Mouse (Mus musculus) cerebral cortex, adult 2 months (tissue): ENCODE measurements around the gene Bcap29.

Experiments
- WGBS: fragments of 180-500 bp; shearing (Covaris S2); methylation state at CpG from one replicate; pipeline ENCODE4 v1.1.7; 2018; 5-methylcytosine and 5-hydroxymethylcytosine counted together

Bcap29 gene

DNA sequence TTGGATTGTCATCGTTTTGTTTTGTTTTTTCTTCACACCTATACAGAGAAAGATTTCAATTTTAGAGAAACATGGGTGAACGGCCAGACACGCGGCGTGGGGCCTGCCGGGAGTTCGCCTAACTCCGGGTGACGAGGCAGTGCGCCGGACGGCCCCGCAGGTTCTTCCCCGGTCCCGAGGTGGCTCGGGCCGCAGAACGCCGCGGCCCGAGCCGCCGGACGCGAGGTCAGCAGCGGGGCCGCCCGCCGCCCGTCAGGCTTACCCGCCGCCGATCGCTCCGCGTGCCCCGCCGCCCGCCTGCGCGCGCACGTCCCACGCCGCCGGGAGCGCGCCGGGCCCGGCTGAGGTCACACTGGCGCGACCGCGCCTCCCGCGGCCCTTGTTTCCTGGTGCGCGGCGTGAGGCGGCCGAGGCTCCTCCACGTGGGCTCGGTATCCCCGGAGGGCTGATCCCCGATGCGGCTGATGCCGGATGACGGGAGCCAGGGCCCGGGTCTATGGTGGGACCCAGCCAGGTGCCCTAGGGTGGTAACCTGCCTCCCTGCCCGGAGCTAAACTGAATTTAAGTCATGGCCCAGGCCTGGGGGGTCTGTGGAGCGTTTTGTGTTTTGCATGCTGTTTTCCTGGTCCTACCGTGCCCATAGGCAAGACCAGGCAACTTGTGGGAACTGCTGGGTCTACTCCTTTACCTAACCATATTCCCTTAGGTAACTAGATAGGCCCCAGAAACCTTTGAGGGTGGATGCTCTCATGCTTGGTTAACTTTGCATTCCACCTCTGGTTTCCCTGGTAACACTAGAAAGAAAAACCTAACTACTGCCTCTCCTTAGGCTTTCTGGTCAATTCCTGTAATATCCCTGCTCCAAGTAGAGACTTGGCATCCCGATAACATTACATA, at the start of gene Bcap29:
TSS of gene Bcap29 (minus strand) at position 316 of the 897 bp plus-strand sequence.
- 2% methylated on average over 62 of the region's 73 CpGs for WGBS

DNA sequence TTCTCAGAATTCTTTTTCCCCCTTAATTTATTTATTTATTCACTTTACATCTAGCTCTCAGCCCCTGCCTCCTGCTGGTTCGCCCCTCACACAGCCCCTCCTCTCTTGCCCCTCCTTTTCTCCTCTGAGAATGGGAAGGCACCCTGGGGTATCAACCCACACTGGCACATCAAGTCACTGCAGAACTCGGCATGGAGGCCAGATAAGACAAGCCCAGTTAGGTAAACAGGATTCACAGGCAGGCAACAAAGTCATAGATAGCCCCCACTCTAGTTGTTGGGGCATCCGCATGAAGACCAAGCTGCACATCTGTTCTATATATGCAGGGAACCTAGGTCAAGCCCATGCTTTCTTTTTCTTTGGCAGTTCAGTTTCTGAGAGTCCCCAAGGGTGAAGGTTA, 32.7 kb upstream of the Bcap29 start:
- 79% methylated on average over 3 of the region's 3 CpGs for WGBS

DNA sequence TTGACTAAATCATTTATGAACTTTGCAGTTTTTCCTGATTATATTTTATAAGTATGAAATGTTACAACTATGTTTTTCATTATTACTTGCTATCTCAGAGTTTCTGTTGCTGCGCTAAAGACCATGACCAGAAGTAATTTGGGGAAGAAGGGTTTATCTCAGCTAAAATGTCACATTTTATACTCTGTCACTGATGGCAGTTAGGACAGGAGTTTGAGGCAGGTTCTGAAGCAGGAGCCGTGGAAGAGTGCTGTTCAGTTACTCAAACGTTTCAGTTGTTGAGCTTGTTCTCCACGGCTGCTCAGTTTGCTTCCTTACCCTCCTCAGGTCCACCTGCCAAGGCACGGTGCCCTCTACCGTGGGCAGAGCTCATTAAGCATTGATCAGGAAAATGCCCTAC, 31.5 kb upstream of the Bcap29 start:
- 70% methylated on average over 6 of the region's 6 CpGs for WGBS

DNA sequence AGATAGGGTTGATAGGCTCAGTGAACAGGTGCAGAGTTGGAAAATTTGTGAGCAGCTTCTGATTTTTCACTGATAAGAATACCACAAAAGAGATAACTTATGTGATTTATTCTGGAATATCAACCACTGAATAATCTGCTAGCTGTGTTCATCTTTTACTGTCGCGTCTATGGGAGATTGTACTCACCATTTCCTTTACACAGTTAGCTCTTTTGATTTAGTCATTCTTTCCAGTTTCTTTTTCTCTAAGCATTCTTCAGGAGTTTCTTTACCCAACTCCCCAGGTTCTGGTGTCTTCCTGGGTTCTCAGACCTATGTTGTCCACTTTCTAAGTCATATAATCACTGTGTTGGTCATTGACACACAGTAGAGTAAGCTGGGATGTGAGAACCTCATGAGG, 22.4 kb upstream of the Bcap29 start:
- 96% methylated on average over 2 of the region's 2 CpGs for WGBS

DNA sequence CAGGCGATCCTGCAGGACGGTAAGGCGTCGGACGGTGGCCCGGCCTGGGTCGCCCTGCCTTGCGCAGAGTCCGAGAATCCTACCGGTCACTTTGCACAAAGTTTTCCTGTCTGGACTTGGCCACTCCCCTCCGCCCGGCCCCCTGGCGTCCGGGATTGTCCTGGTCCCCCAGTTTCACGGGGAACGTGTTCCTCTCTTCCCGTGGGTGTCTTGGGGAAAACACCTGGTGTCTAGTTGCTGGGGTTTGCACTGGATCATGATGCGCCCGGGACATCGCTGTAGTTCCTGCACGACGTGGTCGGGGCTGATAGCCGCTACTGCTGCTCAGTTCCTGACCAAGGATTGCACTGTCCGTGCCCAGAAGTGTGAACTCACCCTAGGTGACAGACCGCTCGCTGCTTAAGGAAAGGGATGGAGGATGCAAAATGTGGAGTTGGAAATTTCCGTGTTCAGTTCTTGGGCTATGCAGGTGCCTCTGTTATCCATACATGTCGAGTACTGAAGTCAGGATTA, 20.6 kb upstream of the Bcap29 start:
- under 1% methylated on average over 29 of the region's 29 CpGs for WGBS

DNA sequence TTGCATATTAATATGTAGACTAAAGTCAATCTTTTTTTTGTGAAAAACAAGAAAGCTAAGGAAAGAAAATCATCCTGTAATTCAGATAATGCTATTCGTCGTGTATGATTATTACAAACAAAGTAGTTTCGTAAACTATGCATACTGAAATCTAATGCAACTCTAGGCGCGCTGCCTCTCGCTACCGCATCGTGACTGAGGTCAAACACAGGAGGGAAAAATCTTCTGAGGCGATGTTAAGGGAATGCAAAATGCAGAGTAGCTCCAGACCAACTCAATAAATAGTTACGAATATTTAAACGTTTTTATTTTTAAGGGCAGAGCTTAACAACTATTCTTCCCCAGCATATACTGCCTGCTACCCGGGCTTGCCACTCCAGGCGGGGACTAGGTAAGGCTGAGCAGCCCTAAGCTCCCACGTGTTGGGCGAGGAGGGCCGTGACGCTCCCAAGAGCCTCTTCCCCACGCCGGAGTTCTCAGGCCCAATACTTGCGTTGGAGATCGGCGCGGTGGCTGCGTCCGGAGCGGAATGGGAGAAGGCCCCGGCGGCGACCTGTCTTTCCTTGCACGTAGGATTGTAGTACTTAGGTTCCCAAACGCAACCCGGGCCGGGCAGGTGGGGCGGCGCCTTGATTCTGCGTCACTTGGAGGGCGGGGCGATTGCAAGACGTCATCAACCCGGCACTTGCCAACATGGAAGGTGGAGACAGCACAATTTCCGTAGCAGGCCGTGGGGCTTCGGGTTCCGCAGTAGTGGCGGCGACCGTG, 19.9 kb upstream of the Bcap29 start, which contains the start of the genes Dus4l and Cog5:
TSS of gene Dus4l (minus strand) at position 630 of the 768 bp plus-strand sequence.
TSS of gene Cog5 (plus strand) at position 673 of the 768 bp plus-strand sequence.
- WGBS: under 1% methylated on average over 47 of the region's 47 CpGs

DNA sequence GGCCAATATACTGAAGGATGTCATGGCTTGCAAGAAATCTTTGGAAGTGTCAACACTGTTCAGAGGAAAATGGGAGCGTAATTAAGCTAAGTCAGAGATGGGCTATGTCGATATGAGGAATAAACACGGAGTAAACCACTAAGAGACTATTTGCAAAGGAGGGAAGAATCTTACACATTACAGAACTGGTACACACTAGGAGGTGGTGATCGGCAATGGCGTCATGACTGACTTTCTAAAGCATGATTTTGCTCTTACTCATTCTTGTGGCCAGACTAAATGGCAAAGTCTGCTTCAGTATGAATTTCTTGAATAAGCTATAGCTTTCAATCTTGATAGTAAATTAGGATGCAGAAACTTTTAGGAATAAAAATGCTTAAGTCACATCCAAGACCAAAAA, 19.2 kb upstream of the Bcap29 start:
- 75% methylated on average over 5 of the region's 5 CpGs for WGBS

DNA sequence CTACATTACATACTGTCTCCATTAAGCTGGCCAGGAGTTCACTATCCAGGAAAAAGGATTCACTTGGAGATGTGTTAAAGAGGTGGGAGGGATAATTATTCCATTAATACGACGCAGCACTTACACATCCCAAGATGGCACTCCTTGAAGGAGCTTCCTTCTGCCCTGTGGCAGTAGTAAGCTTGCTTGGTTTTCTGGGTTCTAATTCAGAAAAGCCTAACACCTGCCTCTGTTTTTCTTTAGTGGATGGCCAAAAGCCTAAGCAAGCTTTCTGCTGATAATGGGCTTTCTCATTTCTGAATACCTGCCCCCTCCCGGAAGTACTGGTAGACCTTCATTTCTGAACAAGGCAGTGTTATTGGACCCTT, 766 bp upstream of the Bcap29 start:
- 84% methylated on average over 3 of the region's 3 CpGs for WGBS

DNA sequence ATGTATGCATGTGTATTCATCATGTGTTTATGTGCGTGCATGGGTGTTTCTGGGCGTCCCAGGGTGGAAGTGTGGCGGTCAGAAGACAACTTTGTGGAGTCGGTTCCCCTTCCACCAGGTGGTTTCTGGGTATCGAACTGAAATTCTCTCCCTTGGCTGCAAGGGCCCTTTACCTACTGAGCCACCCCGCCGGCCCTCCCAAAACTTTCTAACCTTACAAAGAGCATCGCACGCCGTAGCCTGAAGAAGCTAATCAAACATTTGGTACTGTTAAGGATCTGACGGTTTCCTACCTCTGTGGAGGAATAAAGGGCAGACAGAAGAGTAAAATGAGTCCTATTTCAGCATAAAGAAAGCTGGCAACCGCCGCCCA, 502 bp downstream of the Bcap29 start:
- 6% methylated on average over 13 of the region's 13 CpGs for WGBS

DNA sequence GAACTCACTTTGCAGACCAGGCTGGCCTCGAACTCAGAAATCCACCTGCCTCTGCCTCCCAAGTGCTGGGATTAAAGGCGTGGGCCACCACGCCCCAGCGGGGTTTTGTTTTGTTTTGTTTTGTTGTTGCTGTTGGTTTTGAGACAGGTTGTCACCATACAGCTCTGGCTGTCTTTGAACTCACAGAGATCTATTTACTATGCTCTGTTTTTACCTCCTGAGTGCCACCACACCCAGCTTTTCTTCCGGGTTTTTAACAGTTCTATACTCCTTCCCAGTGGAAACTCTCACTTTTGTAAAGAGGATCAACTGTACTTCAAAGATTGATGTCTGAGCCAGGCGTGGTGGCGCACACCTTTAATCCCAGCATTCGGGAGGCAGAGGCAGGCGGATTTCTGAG, 6.1 kb downstream of the Bcap29 start:
- WGBS: 96% methylated on average over 9 of the region's 9 CpGs

DNA sequence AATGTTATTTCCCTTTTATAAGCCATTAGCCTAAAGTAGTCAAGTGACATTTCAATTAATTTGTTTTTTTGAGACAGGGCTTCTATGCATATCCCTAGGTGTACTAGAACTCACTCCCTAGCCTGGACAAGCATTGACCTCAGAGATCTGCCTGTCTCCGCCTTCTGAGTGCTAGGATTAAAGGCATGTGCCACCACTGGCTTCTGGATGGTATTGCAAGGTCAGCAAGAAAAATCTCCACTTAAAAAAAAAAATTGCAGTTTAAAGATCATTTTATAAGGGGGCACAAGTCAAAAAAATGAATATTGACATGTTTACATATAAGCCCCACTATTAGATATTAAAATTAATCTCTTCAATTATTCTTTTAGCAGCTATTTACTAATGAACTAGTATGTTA, 9.4 kb downstream of the Bcap29 start:
- 100% methylated on average over 1 of the region's 1 CpGs for WGBS

DNA sequence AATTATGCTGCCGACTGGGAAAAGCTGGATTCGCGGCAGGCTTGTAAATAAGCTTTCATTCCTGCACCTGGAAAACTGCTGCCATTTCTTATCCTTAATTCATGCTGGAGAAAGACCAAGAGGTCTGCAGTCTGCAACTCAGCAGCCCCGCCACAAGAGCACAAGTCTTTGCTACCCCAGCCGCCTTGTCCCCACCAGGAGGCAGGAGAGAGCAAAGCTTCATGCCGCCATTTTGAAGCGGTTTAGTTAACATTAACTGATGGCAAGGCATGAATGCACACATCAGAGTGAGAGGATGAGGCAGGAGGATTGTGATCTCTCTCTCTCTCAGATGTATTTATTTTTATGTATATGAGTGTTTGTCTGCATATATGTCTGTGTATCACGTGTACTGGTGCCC, 14.4 kb downstream of the Bcap29 start:
- 76% methylated on average over 8 of the region's 8 CpGs for WGBS

DNA sequence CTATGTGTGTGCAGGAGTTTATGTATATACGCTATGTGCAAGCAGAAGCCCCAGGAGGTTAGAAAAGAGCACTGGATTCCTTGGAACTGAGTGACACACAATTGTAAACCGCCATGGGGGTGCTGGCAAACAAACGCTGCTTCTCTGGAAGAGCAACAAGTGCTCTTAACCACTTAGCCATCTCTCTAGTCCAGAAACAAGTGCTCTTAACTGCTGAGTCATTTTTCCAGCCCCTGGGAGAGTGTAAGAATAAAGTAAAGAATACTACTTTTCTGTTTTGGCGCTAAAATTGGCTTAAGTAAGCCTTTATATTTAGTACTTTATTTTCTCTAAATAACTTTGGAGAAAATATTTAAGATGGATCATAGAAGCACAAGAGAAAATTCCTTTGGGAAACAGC, 21.1 kb downstream of the Bcap29 start:
- 74% methylated on average over 4 of the region's 4 CpGs for WGBS

DNA sequence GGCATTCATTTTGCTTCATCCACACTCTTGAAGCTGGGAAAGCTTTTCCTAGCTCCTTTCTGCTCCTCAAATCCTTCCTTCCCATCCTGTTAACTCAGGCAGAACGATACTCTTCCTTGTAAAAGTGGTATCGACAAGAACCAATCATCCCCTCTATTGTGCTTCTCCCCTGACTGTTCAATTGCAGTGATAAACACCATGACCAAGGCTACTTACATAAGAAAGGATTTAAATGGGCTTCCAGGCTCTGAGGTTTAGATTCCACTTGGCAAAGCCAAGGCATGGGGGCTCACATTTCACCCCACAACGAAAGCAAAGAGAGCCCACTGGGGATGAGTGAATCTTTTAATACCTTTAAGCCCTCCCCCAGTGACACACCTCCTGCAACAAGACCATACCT, 26.3 kb downstream of the Bcap29 start:
- WGBS: 55% methylated on average over 3 of the region's 3 CpGs

DNA sequence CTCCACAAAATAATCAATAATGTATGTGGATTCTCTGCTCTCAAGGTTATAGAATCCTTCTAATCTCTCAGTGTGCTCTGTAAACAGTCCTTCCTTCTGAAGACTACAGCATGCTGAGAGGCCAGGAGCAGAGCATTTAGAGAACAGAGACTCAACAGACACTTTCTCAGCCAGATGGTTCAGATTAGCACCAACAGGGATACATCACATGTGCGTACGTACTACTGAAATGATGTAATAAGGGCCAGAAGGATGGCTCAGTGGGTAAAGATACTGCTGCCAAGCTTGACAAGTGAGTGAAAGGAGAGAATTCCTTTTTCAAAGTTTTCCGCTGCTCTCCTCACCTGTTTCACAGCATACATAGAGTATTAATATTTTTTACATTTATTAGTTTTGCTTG, 29.6 kb downstream of the Bcap29 start:
- WGBS: 85% methylated on average over 3 of the region's 3 CpGs

DNA sequence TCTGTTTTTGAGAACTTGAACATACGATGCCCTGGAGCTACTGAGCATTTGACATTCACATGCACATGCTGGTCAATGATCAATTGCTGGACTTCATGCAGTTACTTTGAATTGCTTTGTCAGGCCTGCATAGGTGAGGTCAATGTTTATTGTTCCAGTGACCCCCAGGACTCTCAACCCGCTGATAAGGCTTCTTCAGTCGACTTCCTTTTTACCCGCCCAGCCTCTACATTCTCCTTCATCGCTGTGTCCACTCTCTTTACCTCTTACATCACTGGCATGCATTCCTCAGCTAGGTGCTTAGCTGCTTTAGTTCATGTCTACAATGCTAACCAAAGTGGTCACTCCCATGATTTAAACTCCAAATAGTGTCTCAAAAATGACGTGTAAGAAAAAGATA, 30.9 kb downstream of the Bcap29 start:
- WGBS: 89% methylated on average over 6 of the region's 6 CpGs

DNA sequence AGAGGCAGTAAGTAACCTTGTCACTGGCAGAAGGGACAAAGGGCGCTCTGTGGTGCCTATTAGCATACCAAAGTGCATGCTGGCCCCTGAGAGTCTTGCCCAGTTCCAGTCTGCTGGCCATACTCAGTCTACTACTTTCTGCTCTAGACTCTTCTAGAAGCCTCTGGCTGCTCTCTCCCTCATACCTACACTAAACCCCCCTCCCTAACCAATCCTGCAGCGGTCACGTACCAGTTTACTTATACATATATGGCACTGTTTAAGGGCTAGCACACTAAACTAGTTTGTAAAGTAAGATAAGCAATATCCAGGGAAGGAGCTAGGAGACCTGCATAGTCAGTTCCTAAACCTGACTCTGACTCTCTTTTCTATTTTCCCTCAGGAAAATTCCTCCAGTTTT, 40.2 kb downstream of the Bcap29 start:
- 86% methylated on average over 3 of the region's 3 CpGs for WGBS

DNA sequence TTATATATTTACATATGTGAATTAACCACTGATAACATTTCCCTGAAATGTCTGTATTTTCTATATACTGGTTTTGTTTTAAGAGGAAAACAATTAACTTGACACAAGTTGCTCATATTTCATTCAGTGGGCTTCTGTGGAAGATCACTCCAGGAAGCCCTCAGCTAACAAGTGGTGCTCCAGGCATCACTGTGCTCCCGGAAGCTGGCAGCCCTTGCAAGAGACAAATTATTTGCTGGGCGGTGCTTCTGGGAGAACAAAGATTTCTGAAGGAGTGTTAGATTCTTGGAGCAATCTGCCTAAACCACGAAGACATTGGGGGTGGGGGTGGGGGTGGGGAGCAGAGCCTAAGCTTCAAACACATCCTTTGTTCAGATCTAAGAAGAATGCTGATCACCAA, 42.4 kb downstream of the Bcap29 start:
- WGBS: 36% methylated on average over 3 of the region's 3 CpGs

DNA sequence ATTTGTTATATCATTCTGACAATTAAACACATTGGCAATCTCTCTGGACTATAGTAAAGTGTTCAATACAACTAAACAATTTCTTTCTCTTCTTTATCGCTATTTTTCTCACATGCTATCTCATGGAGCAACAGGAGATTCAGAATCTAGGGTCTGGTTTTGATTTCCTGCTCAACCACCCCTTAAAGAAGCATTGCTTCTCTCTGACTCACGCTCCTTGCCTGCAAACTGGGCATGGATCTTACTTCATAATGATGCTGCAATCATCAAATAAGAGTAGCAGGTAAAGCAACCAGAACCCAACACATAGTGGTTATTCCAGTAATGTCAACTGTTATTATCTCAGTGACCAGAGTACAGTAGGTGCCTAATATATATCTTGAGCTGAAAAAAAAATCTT, 50.7 kb downstream of the Bcap29 start:
- 90% methylated on average over 2 of the region's 2 CpGs for WGBS

DNA sequence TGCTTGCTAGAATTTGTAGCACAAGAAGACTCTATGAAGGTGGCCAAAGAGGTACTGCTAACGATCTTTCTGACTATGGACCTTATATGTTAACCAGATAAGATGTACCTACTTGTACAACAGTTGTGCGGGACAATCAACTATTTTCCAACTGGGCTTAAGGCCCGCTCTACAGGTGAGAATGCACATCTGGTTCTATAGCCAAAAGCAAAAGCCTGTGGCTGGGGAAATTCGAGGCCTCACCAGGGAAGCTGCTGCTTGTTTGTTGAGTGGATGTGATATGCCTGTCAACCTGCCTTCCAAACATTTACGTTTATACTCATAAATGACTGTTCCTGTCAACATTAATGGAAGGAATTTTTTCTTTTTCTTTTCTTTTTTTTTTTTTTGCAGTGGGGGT, 52.4 kb downstream of the Bcap29 start:
- WGBS: 88% methylated on average over 5 of the region's 5 CpGs

DNA sequence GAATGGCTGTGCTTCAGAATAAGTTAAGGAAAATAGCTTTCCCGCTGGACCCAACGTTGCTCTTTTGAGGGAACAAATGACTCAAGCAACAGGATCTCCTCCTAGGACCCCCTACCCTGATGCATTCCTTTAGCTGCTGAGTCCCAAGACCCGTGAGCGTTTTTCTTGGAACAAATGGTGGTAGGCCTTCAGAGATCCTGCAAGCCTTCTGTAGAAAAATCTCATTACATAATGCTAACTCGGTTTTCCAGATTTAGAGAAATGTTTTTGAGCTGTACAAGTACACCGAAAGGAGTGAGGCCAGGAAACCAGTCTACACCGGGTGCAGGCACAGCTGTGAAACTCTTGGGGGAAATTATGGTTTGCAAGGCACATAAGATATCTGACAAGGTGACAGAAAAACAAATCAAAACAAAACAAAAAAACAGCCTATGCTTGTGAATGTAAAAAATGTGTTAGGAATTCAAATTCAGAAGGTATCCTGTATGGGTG, 53.1 kb downstream of the Bcap29 start:
- 22% methylated on average over 7 of the region's 7 CpGs for WGBS

DNA sequence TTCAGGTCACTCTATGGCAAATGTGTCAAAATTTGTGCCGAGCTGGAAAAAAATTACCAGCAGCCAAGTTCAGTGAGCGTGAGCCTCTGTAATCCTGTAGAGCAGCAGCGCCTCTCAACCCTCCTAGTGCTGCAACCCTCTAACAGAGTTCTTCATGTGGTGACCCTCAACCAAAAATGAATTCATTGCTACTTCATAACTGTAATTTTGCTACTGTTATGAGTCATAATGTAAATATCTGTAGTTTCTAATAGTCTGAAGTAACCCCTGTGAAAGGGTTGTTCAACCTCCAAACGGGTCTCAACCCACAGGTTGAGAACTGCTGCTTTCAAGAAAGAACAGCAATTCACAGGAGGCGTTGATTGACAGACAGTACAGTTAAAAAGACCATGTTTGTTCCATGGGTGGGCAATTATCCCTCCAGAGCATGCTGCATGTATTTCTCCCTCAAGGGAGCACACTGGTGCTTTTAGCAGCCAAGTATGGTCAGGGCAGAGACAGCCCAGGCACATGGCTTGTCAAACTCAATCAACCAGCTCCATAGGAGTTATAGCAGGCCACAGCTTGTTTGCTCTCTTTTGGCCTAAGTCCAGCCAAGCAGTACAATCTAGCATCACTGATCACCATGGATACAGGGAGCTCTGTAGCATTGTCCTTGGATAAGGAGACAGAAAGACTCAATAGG, 53.7 kb downstream of the Bcap29 start:
- 77% methylated on average over 5 of the region's 5 CpGs for WGBS
